Mouse (Mus musculus) kidney, postnatal 14 days (tissue): ENCODE data around the gene Dtnbp1.

ENCODE experiments used
- DNase-seq: peaks from one replicate; pipeline ENCODE4 v3.0.0; 2022; ENCODE audit warnings: mixed read lengths

Gene Dtnbp1

DNA sequence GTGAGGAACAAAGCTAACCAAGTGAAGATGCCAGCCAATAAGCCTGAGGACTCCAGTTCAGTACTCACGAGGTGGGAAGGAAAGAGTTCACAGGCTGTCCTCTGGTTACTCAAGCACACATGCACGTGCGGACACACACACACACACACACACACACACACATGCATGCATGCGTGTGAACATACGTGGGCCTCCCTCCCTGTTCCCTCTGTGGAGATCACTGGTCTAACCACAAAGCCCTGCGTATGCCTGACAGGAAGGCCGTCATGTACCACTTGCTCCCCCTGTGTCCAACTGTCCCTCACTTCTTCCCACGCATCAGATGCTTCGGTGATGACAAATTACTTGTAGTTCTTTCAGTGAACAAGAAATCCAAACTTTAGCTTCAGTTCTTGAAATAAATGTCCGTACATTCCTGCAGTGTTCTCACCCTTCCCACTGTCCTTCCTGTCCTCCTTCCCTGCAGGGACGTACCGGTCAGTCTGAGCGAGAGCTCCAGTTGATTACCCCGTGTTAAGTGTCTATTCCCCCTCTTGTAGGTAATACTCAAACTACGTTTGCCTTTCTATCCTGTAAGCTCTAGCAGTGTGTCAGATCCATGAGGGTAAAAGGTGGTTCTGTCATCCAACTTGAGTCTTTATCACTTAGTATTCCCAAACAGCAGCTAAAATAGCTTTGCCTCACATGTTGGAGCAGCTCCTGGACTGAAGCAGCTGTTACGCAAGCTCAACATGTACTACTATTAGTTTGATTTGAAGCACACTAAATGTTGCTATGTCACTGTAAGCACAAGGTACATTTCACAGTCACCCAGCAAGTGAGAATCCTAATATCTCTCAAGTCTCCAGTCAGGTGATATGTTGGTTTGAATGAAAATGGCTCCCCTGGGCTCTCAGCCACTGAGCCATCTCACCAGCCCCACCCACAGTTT lies 53.4 kb downstream of the Dtnbp1 start:
- DNase-seq: no peak

DNA sequence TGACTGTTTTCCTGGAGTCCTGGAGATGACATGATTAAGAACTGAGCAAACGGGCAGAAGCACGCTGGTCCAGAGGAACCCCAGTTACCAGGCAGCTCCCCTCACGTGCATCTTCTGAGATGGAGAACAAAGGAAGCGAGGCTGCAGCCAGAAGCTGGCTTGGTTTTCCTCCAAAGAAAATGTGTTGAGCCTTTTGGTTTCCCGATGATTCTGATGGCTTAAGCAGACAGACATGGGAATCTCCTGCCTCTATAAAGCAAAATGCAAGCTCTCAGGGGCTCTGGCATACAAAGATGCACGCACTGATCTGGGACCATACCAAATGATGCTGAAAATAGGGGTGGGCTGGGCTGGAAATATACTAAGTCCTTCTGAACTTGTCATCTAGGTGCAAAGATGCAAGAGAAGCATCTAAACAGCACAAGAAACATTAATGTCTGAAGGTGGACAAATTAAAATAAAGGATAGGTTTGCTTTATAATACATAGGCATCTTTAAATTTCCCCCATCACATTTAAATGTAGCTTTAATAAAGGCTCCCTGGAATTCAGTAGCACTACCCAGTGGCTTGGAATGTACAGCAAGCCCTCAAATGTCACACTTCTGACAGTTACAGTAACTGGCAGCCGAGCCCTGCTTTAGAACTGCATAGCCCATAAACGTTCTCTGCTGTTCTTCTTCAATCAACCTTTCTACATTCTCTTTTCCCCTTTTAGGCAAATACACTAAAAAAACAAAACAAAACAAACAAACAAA lies 54.9 kb downstream of the Dtnbp1 start:
- DNase-seq: no peak

DNA sequence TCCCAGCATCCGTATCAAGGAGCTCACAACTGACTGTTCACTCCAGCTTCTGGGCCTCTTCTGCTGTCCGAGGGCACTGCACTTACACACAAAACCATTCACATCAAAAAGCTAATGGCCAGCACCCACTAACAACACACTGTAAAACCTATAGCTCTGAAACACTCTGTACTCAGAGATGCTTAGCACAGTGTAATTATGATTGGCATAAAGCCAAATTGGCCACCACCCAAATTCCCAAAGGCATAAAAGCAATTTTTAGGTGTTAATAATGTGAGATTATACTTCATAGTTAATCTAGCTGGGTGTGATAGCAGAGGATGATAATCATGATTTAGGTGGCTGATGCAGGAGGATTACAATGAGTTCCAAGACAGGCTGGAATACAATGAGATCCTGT lies 58.3 kb downstream of the Dtnbp1 start:
- no peak for DNase-seq

DNA sequence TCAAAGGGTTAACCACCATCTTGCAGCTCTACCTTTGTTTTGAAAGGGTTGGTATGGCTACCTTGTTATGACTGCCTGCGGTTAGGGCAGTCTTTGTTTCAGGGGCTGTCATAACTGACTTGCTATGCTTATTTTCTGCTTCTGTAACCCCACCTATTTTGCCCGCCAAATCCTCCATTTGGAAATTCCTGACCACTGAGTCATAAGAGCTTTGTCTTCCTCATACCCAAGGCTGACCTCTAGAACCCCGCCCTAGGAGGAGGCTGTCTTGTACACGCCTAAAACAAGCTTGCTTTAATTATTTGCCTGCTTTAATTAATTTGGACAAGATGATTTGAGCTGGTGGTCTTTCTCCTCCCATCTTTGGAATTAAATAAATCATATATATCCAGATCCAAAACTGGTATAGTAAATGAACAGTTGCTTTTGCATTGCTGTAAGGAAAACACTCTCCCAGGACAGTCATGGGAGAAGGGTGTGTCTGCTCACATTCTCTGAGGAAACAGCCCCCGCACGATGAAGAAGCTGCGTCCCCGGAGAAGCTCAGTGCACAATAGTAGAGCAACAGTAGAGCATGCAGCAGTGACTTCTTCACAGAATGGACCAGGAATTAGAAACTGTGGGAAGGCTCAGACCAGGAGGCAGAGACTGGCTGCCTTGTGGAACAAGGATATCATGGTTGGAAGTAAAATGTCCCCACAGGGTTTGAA lies 62.5 kb downstream of the Dtnbp1 start:
- no peak for DNase-seq

DNA sequence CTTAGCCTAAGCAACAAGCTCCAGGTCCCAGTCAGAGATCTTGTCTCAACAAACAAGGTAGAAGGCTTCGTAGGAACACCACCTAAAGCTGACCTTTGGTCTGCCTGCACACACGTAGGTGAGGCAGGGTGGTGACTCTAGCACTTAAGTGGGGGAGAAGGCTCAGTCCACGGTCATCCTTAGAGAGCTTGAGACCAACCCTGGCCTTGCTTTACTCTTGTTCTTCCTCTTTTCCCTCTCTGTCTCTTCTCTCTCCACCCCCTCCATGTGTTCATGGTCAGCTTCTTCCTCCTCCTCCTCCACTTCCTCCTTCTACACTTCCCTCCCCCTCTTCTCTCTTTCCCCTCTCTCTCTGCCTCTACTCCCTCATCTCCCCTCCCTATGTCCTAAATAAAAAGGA lies 64.3 kb downstream of the Dtnbp1 start:
- no peak for DNase-seq

DNA sequence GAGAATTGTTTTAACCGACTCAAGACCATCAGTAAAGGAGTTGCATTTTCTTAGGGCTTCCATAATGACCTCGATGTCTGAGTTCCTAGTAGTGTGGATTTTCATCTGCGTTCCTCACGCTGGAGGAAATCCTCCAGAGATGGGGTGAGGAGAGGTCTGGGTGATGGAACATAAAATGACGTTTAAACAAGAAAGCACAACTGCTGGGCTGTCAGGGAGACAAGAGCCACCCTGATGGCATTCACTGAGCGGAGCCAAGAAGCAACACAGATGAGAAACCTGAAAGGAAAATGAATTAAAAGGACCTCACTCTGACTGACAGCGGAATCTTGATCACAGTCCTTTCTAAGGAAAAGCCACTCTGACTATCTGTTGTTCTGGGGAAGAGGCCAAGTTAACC lies 68.4 kb downstream of the Dtnbp1 start:
- no peak for DNase-seq

DNA sequence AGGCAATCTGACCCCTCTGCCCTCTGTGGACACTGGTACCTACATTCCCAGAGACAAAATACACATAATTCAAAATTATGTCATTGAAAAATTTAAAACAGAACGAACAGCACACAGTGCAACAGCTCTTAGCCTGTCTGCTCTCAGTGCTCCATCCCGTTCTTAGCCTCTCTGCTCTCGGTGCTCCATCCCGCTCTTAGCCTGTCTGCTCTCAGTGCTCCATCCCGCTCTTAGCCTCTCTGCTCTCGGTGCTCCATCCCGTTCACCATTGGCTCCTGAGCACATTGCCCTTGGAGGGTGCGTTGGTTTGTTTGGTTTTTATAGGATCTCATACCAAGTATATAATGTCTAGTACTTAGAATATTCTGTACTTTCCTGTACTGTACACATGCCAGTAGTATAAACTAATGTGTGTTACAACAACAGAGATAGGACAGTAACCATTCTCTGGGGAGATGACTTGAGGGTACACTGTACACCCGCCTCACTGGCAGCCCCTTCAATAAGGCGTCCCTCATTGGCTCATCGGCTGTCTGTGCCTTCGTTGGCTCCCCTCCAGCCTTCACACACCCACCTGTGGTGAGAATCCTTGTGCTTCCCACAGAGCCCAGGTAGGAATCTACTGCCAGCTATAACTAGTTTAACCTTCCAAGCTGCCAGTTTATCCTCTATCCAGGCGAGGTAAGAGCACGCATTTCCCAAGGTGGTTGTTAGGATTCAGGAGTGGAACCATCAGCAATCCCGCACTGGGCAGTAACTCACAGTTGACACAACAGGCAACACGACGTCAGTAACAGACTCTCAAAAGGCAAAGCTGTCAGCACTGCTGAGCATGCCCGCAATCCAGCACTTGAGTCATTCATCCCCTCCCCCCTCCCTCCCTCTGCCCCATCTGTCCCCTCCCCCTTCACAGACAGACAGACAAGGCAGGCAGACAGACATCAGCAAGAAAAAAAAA lies 69.4 kb downstream of the Dtnbp1 start:
- DNase-seq: no peak

DNA sequence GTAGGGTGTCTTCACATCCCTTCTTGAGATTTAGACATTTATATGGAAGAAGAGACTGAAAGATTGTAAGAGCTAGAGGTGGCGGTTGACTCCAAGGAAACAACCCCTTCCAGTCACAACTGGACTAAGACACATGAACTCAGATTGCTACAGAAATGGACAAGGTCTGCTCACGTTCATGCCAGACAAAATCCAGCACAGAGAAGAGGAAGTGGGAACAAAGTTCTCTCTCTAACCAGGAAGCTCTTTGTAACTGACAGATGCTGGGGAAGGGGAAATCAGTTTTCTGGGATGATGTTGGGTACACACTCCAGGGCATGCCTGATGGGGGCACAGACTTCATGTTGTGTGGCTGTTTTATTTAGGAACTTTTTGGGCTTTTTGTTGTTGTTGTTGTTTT lies 75.6 kb downstream of the Dtnbp1 start:
- no peak for DNase-seq

DNA sequence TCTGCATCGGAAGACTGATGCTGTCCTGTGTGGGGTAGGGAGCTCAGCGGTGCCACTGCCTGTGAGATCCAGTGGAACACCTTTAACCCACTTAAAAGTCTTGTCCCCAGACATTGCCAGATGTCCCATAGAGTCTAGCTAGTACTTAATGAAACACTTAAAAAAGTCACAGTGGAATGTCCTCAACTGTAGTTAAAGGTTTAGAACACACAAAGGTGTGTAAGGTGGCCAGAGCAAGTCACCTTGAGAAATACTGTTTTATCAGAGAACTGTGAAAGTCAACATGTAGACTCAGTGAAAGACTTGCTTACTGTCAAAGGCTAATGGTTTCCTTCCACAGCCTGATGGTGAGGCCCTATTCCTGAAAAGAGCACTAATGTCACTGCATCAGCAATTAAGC lies 76.8 kb downstream of the Dtnbp1 start:
- no peak for DNase-seq

DNA sequence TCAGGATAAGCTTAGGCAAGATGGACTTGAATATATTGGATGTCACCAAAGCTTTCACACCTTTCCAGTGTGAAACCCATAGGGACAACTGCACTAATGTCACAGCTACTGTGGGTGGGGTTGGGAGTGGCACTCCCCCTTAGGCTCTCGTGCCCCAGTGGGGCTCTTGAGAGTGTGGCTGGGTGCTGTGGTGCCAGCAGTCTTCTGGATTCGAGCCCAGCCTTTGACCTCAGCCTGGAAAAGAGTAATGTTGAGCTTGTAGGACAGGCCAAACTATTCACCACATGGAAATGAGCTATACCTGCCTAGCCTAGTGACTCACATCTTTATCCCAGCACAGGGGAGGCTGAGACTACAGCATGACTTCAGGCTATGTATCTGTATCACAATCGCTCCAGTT lies 77.9 kb downstream of the Dtnbp1 start:
- DNase-seq: no peak

DNA sequence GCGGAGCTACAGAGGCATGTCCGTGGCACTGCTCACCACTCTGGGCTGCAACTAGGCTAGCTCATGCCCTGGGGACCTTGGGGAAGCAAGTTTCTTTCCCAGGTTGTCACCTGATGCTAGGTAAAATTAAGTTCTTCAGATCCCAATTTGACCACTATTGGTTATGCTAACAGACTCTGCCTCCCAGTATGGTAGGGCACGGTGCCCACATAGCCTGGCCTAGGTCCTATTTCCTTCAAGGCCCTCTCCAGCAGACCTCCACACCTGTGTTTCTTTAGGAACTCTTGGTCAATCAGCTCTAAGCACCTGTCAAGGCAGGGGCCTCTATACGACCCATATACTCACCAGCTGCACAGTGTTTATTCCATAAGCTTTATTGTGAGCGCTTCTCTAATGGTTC lies 80.2 kb downstream of the Dtnbp1 start:
- no peak for DNase-seq

DNA sequence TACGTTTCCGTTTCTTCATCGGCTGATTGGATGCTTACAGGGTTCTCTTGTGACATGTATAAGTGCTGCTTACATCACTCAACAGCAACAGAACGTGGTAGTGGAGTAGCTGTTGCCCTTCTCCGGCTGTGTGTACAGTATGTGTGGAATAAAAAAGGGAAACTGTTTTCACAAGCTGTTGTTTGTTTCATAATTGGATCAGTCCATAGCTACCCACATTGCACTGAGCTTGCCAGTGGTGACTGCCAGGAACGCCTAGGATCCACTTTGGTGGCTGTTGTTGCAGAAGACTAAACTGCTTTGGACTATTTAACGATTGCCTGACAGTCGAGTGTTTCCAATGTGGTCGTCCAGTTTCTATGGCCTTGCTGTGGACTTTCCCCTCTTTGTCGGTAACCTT lies 80.9 kb downstream of the Dtnbp1 start:
- DNase-seq: no peak

DNA sequence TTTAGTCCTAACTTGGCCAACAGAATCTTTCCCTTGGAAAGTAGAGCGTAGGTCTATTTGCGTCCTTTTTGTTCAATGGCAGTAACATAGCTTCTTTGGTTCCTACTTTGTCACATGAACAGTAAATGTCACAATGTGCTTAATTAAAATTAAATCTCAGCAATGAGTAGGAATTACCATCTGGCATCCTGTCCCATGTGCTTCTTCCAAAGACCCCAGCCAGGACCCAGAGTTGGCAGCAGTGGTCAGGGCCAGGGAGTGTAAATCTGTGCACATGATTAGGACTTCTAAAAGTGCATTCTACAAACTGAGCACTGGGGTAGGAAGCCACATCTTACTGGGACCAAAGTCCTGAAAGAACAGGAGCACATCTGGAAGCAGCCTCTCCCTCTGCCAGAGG lies 83.7 kb downstream of the Dtnbp1 start:
- DNase-seq: no peak

DNA sequence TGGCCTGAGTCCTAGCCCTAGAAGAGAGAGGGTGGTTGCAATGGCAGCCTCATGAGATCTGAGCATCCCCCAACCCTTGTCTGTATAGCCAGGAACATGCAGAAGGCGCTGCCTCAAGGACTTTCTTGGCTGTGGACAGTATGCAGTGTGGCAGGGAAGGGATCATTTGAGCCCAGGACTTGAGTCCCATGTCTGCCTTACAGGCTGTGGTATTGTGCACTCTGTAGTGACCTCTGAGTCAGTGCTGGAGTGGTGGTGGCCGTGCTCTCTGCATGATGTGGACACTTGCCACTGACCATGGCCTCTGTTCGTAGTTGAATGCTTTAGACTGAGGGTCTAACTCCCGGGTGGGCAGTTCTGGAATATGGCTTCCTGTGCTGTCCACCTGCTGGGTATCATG lies 84.7 kb downstream of the Dtnbp1 start:
- DNase-seq: no peak

DNA sequence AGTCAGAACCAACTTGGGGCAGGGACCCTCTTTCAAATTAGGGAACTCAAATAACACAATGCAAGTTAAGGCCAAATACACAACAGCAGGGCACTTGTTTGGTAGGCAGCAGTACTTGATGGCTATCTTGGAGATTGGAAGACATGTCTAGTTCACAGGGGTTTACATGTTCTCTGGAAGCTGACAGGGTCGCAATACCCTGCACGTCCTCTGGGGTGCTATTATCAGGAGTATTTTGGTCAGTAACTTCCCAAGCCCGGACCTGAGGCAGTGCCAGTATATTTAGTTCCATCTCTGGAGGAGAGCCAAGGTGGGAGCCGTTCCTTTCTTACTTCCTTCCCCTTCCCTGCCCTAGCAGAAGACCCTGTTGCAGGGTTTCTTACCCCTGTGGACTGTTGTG lies 86.0 kb downstream of the Dtnbp1 start:
- peak; percentile 38 for DNase-seq

DNA sequence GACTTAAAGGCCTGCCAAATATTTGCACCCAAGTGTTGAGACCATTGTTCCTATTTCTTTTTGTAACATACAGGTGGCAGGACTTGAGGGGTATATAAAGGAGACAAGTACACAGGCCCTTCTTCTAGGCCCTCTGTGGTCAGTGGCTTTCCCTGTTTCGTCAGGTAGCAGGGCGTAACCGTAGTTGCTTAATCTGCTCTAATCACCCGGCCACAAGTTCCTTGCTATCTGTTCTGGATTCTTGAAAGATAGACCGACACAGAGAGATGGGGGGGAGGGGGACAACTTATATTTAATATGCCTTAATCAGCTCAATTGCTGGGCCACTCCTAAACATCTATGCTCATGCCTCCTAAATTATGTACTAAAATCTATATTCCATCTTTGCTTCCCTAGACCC lies 86.6 kb downstream of the Dtnbp1 start:
- no peak for DNase-seq

DNA sequence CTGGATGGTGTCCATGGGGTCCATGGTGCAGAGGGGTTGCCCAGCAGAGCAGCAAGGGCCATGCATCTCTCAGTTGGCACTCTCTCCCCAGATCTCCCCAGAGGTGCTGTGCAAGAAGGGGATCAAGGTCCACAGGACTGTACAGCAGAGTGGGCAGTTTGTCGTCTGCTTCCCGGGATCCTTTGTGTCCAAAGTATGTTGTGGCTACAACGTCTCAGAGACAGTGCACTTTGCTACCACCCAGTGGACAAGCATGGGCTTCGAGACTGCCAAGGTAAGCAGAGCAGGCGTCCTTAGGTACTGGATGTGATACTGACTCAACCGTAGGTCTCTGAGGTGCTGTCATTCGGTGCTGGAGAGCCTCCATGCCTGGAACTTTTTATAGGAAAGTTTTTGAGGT lies 88.4 kb downstream of the Dtnbp1 start:
- DNase-seq: peak; percentile 74

DNA sequence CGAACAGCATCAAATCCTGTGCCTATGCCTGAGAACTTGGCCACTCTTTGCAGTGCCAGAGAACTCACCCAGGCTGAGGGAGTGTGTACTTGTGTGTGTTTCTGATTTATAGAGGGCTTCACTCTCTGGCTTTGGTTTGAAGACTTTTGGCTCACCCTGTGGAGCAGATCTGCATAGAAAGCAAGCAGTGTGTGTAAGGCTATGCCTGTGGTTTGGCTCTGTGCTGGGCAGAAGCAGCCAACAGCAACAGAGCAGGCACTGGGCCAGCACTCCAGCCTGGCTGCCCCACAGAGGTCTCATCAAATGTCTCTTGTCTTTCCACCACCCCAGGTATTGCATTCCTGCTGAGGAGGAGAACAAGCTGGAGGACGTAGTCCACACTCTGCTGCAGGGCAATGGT lies 89.1 kb downstream of the Dtnbp1 start:
- DNase-seq: peak; percentile 72

DNA sequence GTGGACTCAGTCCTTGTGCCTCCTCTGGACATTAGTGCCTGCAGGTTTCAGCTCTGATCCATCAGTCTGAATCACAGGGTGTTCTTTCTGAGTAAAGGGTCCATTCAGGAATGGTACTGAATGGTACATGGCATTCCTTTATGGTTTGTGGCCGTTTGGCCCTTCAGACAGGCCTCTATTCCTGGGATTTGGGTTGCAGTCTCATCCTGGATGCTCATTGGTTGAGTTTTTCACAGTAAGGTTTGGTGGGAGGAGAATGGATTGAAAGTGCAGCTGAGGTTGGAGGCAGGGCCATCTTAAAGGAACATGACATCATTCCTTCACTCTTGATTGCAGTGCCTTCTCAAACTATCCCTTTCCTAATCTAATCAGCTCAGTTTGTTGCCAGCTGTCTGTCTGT lies 93.2 kb downstream of the Dtnbp1 start:
- DNase-seq: no peak

DNA sequence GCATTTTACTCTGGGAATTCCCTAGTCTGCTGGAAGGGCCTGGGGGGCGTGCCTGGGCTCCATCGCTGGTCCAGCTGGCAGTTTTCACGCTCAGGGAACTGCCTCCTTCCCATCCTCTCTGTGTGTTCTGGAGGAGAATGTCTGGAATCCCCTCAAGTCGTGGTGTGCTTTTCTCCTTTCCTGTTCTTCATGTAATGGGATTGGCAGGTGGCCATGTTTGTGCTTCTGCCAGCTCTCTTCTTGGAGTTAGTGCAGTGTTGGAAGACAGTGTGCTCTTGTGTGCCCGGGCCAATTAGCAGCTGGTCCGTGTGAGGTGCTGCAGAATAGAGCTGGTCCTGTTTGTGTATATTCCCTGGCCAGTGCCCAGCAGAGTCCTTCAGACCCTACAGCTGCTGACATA lies 94.2 kb downstream of the Dtnbp1 start:
- DNase-seq: peak; percentile 88

DNA sequence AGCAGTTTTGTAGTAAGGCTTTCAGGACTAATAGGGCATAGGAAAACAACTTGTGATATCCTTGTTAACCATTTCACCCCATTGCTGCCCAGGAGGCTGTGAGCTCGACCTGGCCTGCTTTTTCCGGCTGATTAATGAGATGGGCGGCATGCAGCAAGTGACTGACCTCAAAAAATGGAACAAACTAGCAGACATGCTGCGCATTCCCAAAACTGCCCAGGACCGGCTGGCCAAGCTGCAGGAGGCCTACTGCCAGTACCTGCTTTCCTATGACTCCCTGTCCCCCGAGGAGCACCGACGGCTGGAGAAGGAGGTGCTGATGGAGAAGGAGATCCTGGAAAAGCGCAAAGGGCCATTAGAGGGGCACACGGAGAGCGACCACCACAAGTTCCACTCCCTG lies 95.8 kb downstream of the Dtnbp1 start:
- DNase-seq: peak; percentile 74

DNA sequence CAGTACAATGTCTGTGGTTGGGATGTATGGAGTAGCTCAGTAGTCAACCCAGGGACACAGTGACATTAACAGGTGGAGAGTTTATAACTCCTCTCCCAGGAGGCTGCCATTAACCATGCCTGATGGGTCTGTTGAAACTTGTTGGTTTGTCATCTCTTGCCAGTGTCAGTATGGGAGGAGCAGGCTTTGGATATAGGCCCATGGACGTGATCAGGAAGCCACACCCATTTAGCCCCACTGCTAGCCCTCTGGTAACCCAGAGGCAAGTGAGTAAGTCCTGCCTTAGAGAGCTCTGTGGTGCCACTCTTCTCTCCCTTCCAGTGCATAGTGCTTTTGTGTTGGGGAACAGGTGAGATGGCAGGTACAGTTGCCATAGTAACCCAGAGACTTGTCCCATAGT lies 97.7 kb downstream of the Dtnbp1 start:
- DNase-seq: no peak
